Mouse (Mus musculus) gastrocnemius, postnatal 14 days (tissue): ENCODE measurements around the gene Elobl. TPM values are rescaled to one million over a fixed set of nuclear protein-coding genes. Genes with fewer than 3 reads are reported as not detected.

ENCODE experiments used
- DNase-seq: peaks from one replicate; pipeline ENCODE4 v3.0.0; 2021; ENCODE audit warnings: mixed read lengths
- intact Hi-C: fragments of 180-260 bp; cut with DNase I; formaldehyde crosslinking; loops from one replicate; pipeline ENCODE4 v1.15.1; 2025; ENCODE audit warnings: low total_unique reads
- total RNA-seq, 2 experiments: library from RNA; stranded (reverse); gene quantifications; 2 replicates each; pipeline ENCODE4 v1.2.3; 2021

Elobl gene
- total RNA-seq, 2 experiments from 2014 or later = not detected

- intact Hi-C loops = no loop called here
Measured at GRCm38 (mm10) chr11:88945971-88946585, 20.7 kb downstream of the Elobl start.

DNA sequence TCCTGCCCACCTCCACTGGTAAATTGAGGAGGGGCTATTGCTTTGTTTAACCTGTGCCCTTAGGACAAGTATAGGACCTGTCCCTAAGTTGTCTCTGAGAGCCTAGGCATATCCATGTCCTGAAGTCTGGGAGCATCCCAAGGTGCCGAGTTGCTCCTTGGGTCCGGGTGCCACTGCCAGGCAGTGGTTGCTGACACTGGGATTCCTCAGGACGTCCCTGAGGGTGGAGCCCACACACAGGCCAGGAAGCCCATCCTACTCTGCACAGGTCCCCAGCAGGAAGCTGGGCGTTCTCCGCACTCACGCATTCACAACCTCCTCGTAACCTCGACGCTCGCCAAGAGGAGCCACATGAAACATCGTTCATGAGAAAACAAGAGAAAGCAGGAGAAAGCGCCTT lies 25.2 kb downstream of the Elobl start:
- intact Hi-C loops = no loop called here
- no peak for DNase-seq

More at GRCm38 (mm10) chr11:88945971-88946585, 20.7 kb downstream of the Elobl start:
- DNase-seq = no peak

DNA sequence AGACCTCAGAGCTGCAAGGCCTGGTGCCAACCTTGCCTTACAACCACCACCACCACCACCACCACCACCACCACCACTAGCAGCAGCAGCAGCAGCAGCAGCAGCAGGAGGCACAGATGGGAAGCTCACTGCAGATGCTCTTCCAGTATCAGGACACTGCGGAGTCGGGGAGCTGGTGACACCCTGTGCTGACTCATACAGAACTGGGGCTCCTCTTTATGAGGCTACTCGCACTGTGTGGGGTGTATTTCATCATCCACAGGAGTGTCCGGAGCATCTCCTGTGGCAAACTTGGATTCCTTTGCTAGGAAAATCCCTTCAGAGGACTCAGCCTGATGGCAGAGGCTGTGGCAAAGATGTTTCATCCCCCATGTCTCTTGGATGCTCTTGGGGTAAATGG lies 27.1 kb downstream of the Elobl start:
- intact Hi-C loops = no loop called here
- DNase-seq = no peak

GRCm38 (mm10) chr11:88938770-88939169 lies 28.0 kb downstream of the Elobl start:
- no peak for DNase-seq
- intact Hi-C loops = no loop called here

- intact Hi-C loops = no loop called here
- DNase-seq = no peak
Measured at GRCm38 (mm10) chr11:88937886-88938285, 28.8 kb downstream of the Elobl start.

- no peak for DNase-seq
- intact Hi-C loops = no loop called here
Measured at GRCm38 (mm10) chr11:88934089-88935000, 32.4 kb downstream of the Elobl start.

- DNase-seq = no peak
- intact Hi-C loops = no loop called here
Measured at GRCm38 (mm10) chr11:88933030-88933429, 33.7 kb downstream of the Elobl start.

DNA sequence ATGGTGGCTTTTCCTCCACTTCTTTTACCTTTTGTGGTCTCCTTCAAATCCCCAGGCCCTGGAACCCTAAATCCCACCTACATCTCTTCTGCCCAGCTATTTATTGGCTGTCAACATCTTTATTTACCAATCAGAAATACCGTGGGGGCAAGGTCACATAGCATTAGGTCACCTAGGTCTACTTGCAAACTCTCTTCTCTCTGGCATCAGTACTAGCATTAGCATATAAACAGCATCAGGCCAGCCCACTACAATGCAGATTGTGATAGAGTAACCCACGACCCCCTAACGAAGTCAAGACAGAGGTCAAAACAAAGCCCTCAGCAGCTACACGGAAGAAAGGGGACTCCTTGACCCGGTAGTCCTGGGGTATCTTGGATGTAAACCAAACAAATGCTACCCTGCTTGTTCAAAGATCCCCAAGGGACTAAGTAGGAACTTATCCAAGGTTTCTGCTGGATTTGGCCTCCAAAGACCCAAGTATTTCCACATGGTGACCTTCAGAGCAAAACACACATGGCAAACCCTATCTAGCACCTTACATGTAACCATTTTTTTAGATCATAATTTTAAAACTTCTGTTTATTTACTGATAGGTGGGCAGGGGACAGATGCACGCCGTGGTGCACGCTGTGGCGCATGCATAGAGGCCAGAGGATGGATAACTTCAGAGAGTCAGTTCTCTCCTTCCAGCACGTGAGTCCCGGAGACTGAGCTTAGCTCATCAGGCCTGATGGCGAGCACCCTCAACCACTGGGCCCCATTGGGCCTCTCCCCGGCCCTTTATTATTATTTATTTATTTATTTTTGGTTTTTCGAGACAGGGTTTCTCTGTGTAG lies 34.8 kb downstream of the Elobl start:
- intact Hi-C loops = no loop called here
- no peak for DNase-seq

- DNase-seq = no peak
- intact Hi-C loops = no loop called here
Measured at GRCm38 (mm10) chr11:88926566-88926965, 40.2 kb downstream of the Elobl start.

Other genes starting within 250 kb of the Elobl start
- 100 to 1,000 TPM; 156 to 165 TPM for gene Msi2, start 248.4 kb downstream of the Elobl start, total RNA-seq
- gene Akap1, start 102.3 kb downstream of the Elobl start, total RNA-seq = 10 to 100 TPM; 57.4 to 62.0 TPM
- gene Scpep1, start 11.5 kb downstream of the Elobl start, total RNA-seq = 10 to 100 TPM; 18.5 to 21.6 TPM
- gene Coil, start 3.3 kb upstream of the Elobl start, total RNA-seq = 1 to 10 TPM; 4.1 to 4.2 TPM
- gene Trim25, start 32.4 kb upstream of the Elobl start, total RNA-seq = 10 to 100 TPM; 11.3 to 12.6 TPM
- 1 to 10 TPM; 3.9 to 4.3 TPM for gene Dgke, start 99.9 kb upstream of the Elobl start, total RNA-seq
- not detected for gene Gm525, start 106.9 kb upstream of the Elobl start, total RNA-seq